Mouse (Mus musculus): ENCODE data around the gene Gne.
"Not testable (repeated sequence)": the region's sequence is repeated elsewhere in the genome, so short reads cannot be mapped to it uniquely, and the experiment has no call there.

The Gne gene

GRCm38 (mm10) chr4:44073799-44074198 lies 10.2 kb downstream of the Gne start:
- in situ Hi-C loops (cut with MboI; ENCODE audit: unreplicated experiment in 2 of 2), result loop anchor here (5.0 kb wide), 1 partner anchor 39 kb away; no protein-coding TSS in a partner anchor

- in situ Hi-C loops (cut with MboI; ENCODE audit: unreplicated experiment in 2 of 2), result loop anchor here (5.0 kb wide), 1 partner anchor 39 kb away; no protein-coding TSS in a partner anchor
Measured at GRCm38 (mm10) chr4:44072873-44073441, 11.0 kb downstream of the Gne start.

- in situ Hi-C loops (cut with MboI; ENCODE audit: unreplicated experiment in 2 of 2), result loop anchor here (5.0 kb wide), 1 partner anchor 40 kb away; no protein-coding TSS in a partner anchor
Measured at GRCm38 (mm10) chr4:44072146-44072872, 11.7 kb downstream of the Gne start.

- in situ Hi-C loops (cut with MboI; ENCODE audit: unreplicated experiment in 2 of 2), result loop anchor here (5.0 kb wide), 1 partner anchor 41 kb away; no protein-coding TSS in a partner anchor
Measured at GRCm38 (mm10) chr4:44071741-44072145, 12.2 kb downstream of the Gne start.

GRCm38 (mm10) chr4:44070641-44071040 lies 13.3 kb downstream of the Gne start:
- in situ Hi-C loops (cut with MboI; ENCODE audit: unreplicated experiment in 2 of 2), result loop anchor here (5.0 kb wide), 1 partner anchor 42 kb away; no protein-coding TSS in a partner anchor

GRCm38 (mm10) chr4:44069411-44069810 lies 14.6 kb downstream of the Gne start:
- in situ Hi-C loops (cut with MboI; ENCODE audit: unreplicated experiment in 2 of 2), result no loop called here

- in situ Hi-C loops (cut with MboI; ENCODE audit: unreplicated experiment in 2 of 2), result no loop called here
Measured at GRCm38 (mm10) chr4:44068736-44069135, 15.2 kb downstream of the Gne start.

GRCm38 (mm10) chr4:44066891-44067290 lies 17.1 kb downstream of the Gne start:
- in situ Hi-C loops (cut with MboI; ENCODE audit: unreplicated experiment in 2 of 2), result no loop called here

GRCm38 (mm10) chr4:44065355-44066025 lies 18.5 kb downstream of the Gne start:
- in situ Hi-C loops (cut with MboI; ENCODE audit: unreplicated experiment in 2 of 2), result no loop called here

GRCm38 (mm10) chr4:44062816-44063215 lies 21.2 kb downstream of the Gne start:
- in situ Hi-C loops (cut with MboI; ENCODE audit: unreplicated experiment in 2 of 2), result no loop called here

- in situ Hi-C loops (cut with MboI; ENCODE audit: unreplicated experiment in 2 of 2), result no loop called here
Measured at GRCm38 (mm10) chr4:44062062-44062461, 21.9 kb downstream of the Gne start.

GRCm38 (mm10) chr4:44059674-44060073 lies 24.3 kb downstream of the Gne start:
- in situ Hi-C loops (cut with MboI; ENCODE audit: unreplicated experiment in 2 of 2), result no loop called here

- in situ Hi-C loops (cut with MboI; ENCODE audit: unreplicated experiment in 2 of 2), result no loop called here
Measured at GRCm38 (mm10) chr4:44049812-44050211, 34.2 kb downstream of the Gne start.

- in situ Hi-C loops (cut with MboI; ENCODE audit: unreplicated experiment in 2 of 2), result no loop called here
Measured at GRCm38 (mm10) chr4:44046066-44046465, 37.9 kb downstream of the Gne start.

GRCm38 (mm10) chr4:44044685-44045356 lies 39.2 kb downstream of the Gne start:
- in situ Hi-C loops (cut with MboI; ENCODE audit: unreplicated experiment in 2 of 2), result no loop called here

- in situ Hi-C loops (cut with MboI; ENCODE audit: unreplicated experiment in 2 of 2), result not testable (repeated sequence)
Measured at GRCm38 (mm10) chr4:44043182-44043581, 40.8 kb downstream of the Gne start.

GRCm38 (mm10) chr4:44042429-44042828 lies 41.5 kb downstream of the Gne start:
- in situ Hi-C loops (cut with MboI; ENCODE audit: unreplicated experiment in 2 of 2), result no loop called here

GRCm38 (mm10) chr4:44040802-44041201 lies 43.2 kb downstream of the Gne start:
- in situ Hi-C loops (cut with MboI; ENCODE audit: unreplicated experiment in 2 of 2), result no loop called here

- in situ Hi-C loops (cut with MboI; ENCODE audit: unreplicated experiment in 2 of 2), result no loop called here
Measured at GRCm38 (mm10) chr4:44036455-44036854, 47.5 kb downstream of the Gne start.

- in situ Hi-C loops (cut with MboI; ENCODE audit: unreplicated experiment in 2 of 2), result no loop called here
Measured at GRCm38 (mm10) chr4:44031521-44031920, 52.5 kb downstream of the Gne start.

GRCm38 (mm10) chr4:44029661-44030066 lies 54.3 kb downstream of the Gne start:
- in situ Hi-C loops (cut with MboI; ENCODE audit: unreplicated experiment in 2 of 2), result no loop called here

All from v-Abl transformed pro-B cells (cell line).